Mouse (Mus musculus) MEL (cell line): ENCODE measurements around the gene Lmbrd2. TPM values are rescaled to one million over a fixed set of nuclear protein-coding genes. Genes with fewer than 3 reads are reported as not detected.
A peak's percentile ranks its signal among the peaks of the same experiment; 100 is the strongest.

ENCODE experiments used
- DNase-seq: peaks from one replicate; pipeline ENCODE4 v3.0.0; 2011; ENCODE audit warnings: low read depth, low spot score
- H3K27ac ChIP-seq: 2 replicates; pipeline ENCODE4 v1.5.1; 2012; ENCODE audit warnings: low read depth, mild to moderate bottlenecking, control low read depth, low read length, moderate library complexity; ENCODE audit not compliant: control insufficient read depth
- H3K27me3 ChIP-seq, 2 experiments: fragments of 150-350 bp in 1 of 2; sonication (generic) in 1 of 2; 2 replicates each; pipeline ENCODE4 v1.6.1; 2012; ENCODE audit warnings: low read length in 2 of 2, mild to moderate bottlenecking in 2 of 2, improper control_type of control experiment in 1 of 2, moderate library complexity in 1 of 2; ENCODE audit not compliant: insufficient read depth in 2 of 2, control insufficient read depth in 1 of 2
- H3K36me3 ChIP-seq, 2 experiments: 2 replicates each; pipeline ENCODE4 v1.6.1; 2012 to 2014; ENCODE audit warnings: low read length in 2 of 2, improper control_type of control experiment in 1 of 2, inconsistent platforms in 1 of 2, mild to moderate bottlenecking in 1 of 2; ENCODE audit not compliant: insufficient read depth in 2 of 2, control insufficient read depth in 1 of 2
- H3K4me1 ChIP-seq, 2 experiments: fragments of 150-350 bp in 1 of 2; sonication (generic) in 1 of 2; 2 replicates each; pipeline ENCODE4 v1.6.1; 2012; ENCODE audit warnings: low read length in 2 of 2, improper control_type of control experiment in 1 of 2, mild to moderate bottlenecking in 1 of 2; ENCODE audit not compliant: insufficient read depth in 2 of 2, control insufficient read depth in 1 of 2
- H3K4me3 ChIP-seq, 2 experiments: fragments of 150-350 bp in 1 of 2; sonication (generic) in 1 of 2; 2 replicates each; pipeline ENCODE4 v1.5.1; 2012; ENCODE audit warnings: low read depth in 2 of 2, low read length in 2 of 2, mild to moderate bottlenecking in 2 of 2, moderate library complexity in 2 of 2, control low read depth in 1 of 2, improper control_type of control experiment in 1 of 2; ENCODE audit not compliant: control insufficient read depth in 1 of 2, insufficient read depth in 1 of 2
- H3K79me2 ChIP-seq: 2 replicates; pipeline ENCODE4 v1.6.1; 2012; ENCODE audit warnings: mild to moderate bottlenecking, low read length, moderate library complexity; ENCODE audit not compliant: control insufficient read depth, poor library complexity, insufficient read depth
- H3K9ac ChIP-seq: 2 replicates; pipeline ENCODE4 v1.6.1; 2012; ENCODE audit warnings: low read depth, mild to moderate bottlenecking, control low read depth, low read length, moderate library complexity; ENCODE audit not compliant: control insufficient read depth, poor library complexity, severe bottlenecking
- H3K9me3 ChIP-seq: fragments of 150-350 bp; sonication (generic); replicated peaks from 2 replicates; pipeline ENCODE4 v1.6.1; 2012; ENCODE audit warnings: mild to moderate bottlenecking, low read length, improper control_type of control experiment, moderate library complexity; ENCODE audit not compliant: insufficient read depth
- BHLHE40 ChIP-seq: IDR thresholded peaks from 2 replicates; pipeline ENCODE4 v1.6.1; 2012; ENCODE audit warnings: low read depth, mild to moderate bottlenecking, inconsistent platforms, low read length, improper control_type of control experiment, borderline replicate concordance
- CHD1 ChIP-seq: IDR thresholded peaks from 2 replicates; pipeline ENCODE4 v1.6.1; 2012; ENCODE audit warnings: low read depth, mild to moderate bottlenecking, inconsistent platforms, low read length, improper control_type of control experiment
- CHD2 ChIP-seq: IDR thresholded peaks from 2 replicates; pipeline ENCODE4 v1.6.1; 2011; ENCODE audit warnings: low read length, improper control_type of control experiment
- CTCF ChIP-seq, 3 experiments: IDR thresholded peaks in 2 of 3; conservative IDR thresholded peaks in 1 of 3; 2 replicates each; pipeline ENCODE4 v1.5.1; 2011 to 2012; ENCODE audit warnings: low read length in 3 of 3, low read depth in 2 of 3, mild to moderate bottlenecking in 2 of 3, improper control_type of control experiment in 1 of 3, inconsistent platforms in 1 of 3, mixed read lengths in 1 of 3, moderate library complexity in 1 of 3; ENCODE audit not compliant: control insufficient read depth in 1 of 3, insufficient read depth in 1 of 3, poor library complexity in 1 of 3, severe bottlenecking in 1 of 3
- E2F4 ChIP-seq: IDR thresholded peaks from 2 replicates; pipeline ENCODE4 v1.6.1; 2011; ENCODE audit warnings: low read depth, low read length, improper control_type of control experiment, borderline replicate concordance
- ELF1 ChIP-seq: IDR thresholded peaks from 2 replicates; pipeline ENCODE4 v1.6.1; 2014; ENCODE audit warnings: low read depth, mild to moderate bottlenecking, inconsistent platforms, low read length, improper control_type of control experiment, moderate library complexity
- EP300 ChIP-seq, 2 experiments: IDR thresholded peaks; 2 replicates each; pipeline ENCODE4 v1.6.1; 2011; ENCODE audit warnings: improper control_type of control experiment in 2 of 2, low read length in 2 of 2, low read depth in 1 of 2, mild to moderate bottlenecking in 1 of 2
- GABPA ChIP-seq: IDR thresholded peaks from 2 replicates; pipeline ENCODE4 v1.6.1; 2012; ENCODE audit warnings: low read depth, mild to moderate bottlenecking, inconsistent platforms, low read length, improper control_type of control experiment, moderate library complexity
- GATA1 ChIP-seq: IDR thresholded peaks from 2 replicates; pipeline ENCODE4 v1.6.1; 2011; ENCODE audit warnings: low read depth, low read length, improper control_type of control experiment
- HCFC1 ChIP-seq: IDR thresholded peaks from 2 replicates; pipeline ENCODE4 v1.6.1; 2012; ENCODE audit warnings: low read depth, mild to moderate bottlenecking, inconsistent platforms, low read length, improper control_type of control experiment, moderate library complexity
- JUND ChIP-seq: IDR thresholded peaks from 2 replicates; pipeline ENCODE4 v1.6.1; 2011; ENCODE audit warnings: low read depth, mild to moderate bottlenecking, improper control_type of control experiment, low read length
- KAT2A ChIP-seq: conservative IDR thresholded peaks from 2 replicates; pipeline ENCODE4 v1.6.1; 2012; ENCODE audit warnings: low read depth, low read length, improper control_type of control experiment, inconsistent platforms
- MAFK ChIP-seq: IDR thresholded peaks from 2 replicates; pipeline ENCODE4 v1.6.1; 2011; ENCODE audit warnings: low read depth, mild to moderate bottlenecking, low read length, improper control_type of control experiment, borderline replicate concordance
- MAZ ChIP-seq: IDR thresholded peaks from 2 replicates; pipeline ENCODE4 v1.6.1; 2012; ENCODE audit warnings: low read depth, mild to moderate bottlenecking, inconsistent platforms, low read length, improper control_type of control experiment
- MEF2A ChIP-seq: IDR thresholded peaks from 2 replicates; pipeline ENCODE4 v1.6.1; 2014; ENCODE audit warnings: low read depth, mild to moderate bottlenecking, inconsistent platforms, low read length, improper control_type of control experiment; ENCODE audit not compliant: poor library complexity, insufficient replicate concordance, severe bottlenecking; ENCODE audit errors: extremely low read depth
- MXI1 ChIP-seq: IDR thresholded peaks from 2 replicates; pipeline ENCODE4 v1.6.1; 2011; ENCODE audit warnings: mild to moderate bottlenecking, low read depth, low read length, improper control_type of control experiment
- MYB ChIP-seq: IDR thresholded peaks from 2 replicates; pipeline ENCODE4 v1.6.1; 2011; ENCODE audit warnings: mild to moderate bottlenecking, low read depth, low read length, improper control_type of control experiment
- MYC ChIP-seq: IDR thresholded peaks from 2 replicates; pipeline ENCODE4 v1.6.1; 2011; ENCODE audit warnings: low read depth, mild to moderate bottlenecking, low read length, improper control_type of control experiment, moderate library complexity
- NELFE ChIP-seq: IDR thresholded peaks from 2 replicates; pipeline ENCODE4 v1.6.1; 2011; ENCODE audit warnings: low read depth, low read length, improper control_type of control experiment
- NRF1 ChIP-seq: IDR thresholded peaks from 2 replicates; pipeline ENCODE4 v1.6.1; 2014; ENCODE audit warnings: low read depth, mild to moderate bottlenecking, inconsistent platforms, low read length, improper control_type of control experiment, moderate library complexity; ENCODE audit not compliant: poor library complexity, insufficient read depth, severe bottlenecking
- POLR2A ChIP-seq, 2 experiments: IDR thresholded peaks; 2 replicates each; pipeline ENCODE4 v1.6.1; 2011 to 2012; ENCODE audit warnings: low read length in 2 of 2, mild to moderate bottlenecking in 2 of 2, control low read depth in 1 of 2, improper control_type of control experiment in 1 of 2, low read depth in 1 of 2, moderate library complexity in 1 of 2; ENCODE audit not compliant: control insufficient read depth in 1 of 2, insufficient read depth in 1 of 2, poor library complexity in 1 of 2
- POLR2AphosphoS2 ChIP-seq: IDR thresholded peaks from 2 replicates; pipeline ENCODE4 v1.6.1; 2011; ENCODE audit warnings: low read length, improper control_type of control experiment
- POLR2AphosphoS5 ChIP-seq: IDR thresholded peaks from 2 replicates; pipeline ENCODE4 v1.6.1; 2012; ENCODE audit warnings: low read depth, borderline replicate concordance, mild to moderate bottlenecking, inconsistent platforms, low read length, moderate library complexity, mixed read lengths
- RAD21 ChIP-seq: IDR thresholded peaks from 2 replicates; pipeline ENCODE4 v1.6.1; 2011; ENCODE audit warnings: mild to moderate bottlenecking, low read depth, low read length, improper control_type of control experiment
- SIN3A ChIP-seq: IDR thresholded peaks from 2 replicates; pipeline ENCODE4 v1.6.1; 2012; ENCODE audit warnings: low read length, improper control_type of control experiment, inconsistent platforms
- SMC3 ChIP-seq: IDR thresholded peaks from 2 replicates; pipeline ENCODE4 v1.6.1; 2011; ENCODE audit warnings: low read depth, low read length, improper control_type of control experiment
- TAL1 ChIP-seq: IDR thresholded peaks from 2 replicates; pipeline ENCODE4 v1.6.1; 2012; ENCODE audit warnings: mild to moderate bottlenecking, inconsistent platforms, low read length, moderate library complexity, mixed read lengths
- TBP ChIP-seq: IDR thresholded peaks from 2 replicates; pipeline ENCODE4 v1.8.0; 2011; ENCODE audit warnings: low read depth, low read length, improper control_type of control experiment
- TCF12 ChIP-seq: IDR thresholded peaks from 2 replicates; pipeline ENCODE4 v1.6.1; 2014; ENCODE audit warnings: low read depth, mild to moderate bottlenecking, inconsistent platforms, low read length, improper control_type of control experiment, moderate library complexity
- UBTF ChIP-seq: IDR thresholded peaks from 2 replicates; pipeline ENCODE4 v1.6.1; 2012; ENCODE audit warnings: low read depth, mild to moderate bottlenecking, inconsistent platforms, low read length, improper control_type of control experiment, moderate library complexity, borderline replicate concordance; ENCODE audit not compliant: insufficient read depth
- USF1 ChIP-seq: IDR thresholded peaks from 2 replicates; pipeline ENCODE4 v1.6.1; 2014; ENCODE audit warnings: low read depth, mild to moderate bottlenecking, inconsistent platforms, low read length, improper control_type of control experiment, moderate library complexity
- USF2 ChIP-seq, 2 experiments: IDR thresholded peaks; 2 replicates each; pipeline ENCODE4 v1.6.1; 2011 to 2012; ENCODE audit warnings: improper control_type of control experiment in 2 of 2, low read length in 2 of 2, borderline replicate concordance in 1 of 2, inconsistent platforms in 1 of 2, low read depth in 1 of 2, mild to moderate bottlenecking in 1 of 2; ENCODE audit not compliant: insufficient read depth in 1 of 2
- ZC3H11A ChIP-seq: IDR thresholded peaks from 2 replicates; pipeline ENCODE4 v1.6.1; 2012; ENCODE audit warnings: low read depth, mild to moderate bottlenecking, inconsistent platforms, low read length, improper control_type of control experiment
- ZKSCAN1 ChIP-seq: IDR thresholded peaks from 2 replicates; pipeline ENCODE4 v1.6.1; 2012; ENCODE audit warnings: low read depth, mild to moderate bottlenecking, inconsistent platforms, low read length, improper control_type of control experiment, moderate library complexity
- ZMIZ1 ChIP-seq: IDR thresholded peaks from 2 replicates; pipeline ENCODE4 v1.6.1; 2012; ENCODE audit warnings: low read depth, mild to moderate bottlenecking, inconsistent platforms, low read length, improper control_type of control experiment, moderate library complexity
- ZNF384 ChIP-seq: IDR thresholded peaks from 2 replicates; pipeline ENCODE4 v1.6.1; 2012; ENCODE audit warnings: low read depth, mild to moderate bottlenecking, inconsistent platforms, low read length, improper control_type of control experiment
- polyA plus RNA-seq, 2 experiments: library from polyadenylated mRNA; stranded (reverse) in 1 of 2; unstranded in 1 of 2; fragments of >175 nt in 1 of 2; fragments of >200 nt in 1 of 2; gene quantifications; 2 replicates each; pipeline versions ENCODE4 v1.2.1 to v1.2.4; 2012; ENCODE audit warnings: low replicate concordance in 2 of 2, low read depth in 1 of 2; ENCODE audit not compliant: insufficient read length in 2 of 2, insufficient read depth in 1 of 2, missing spikeins in 1 of 2
- total RNA-seq: library from RNA; depleted of rRNA; stranded (reverse); fragments of 300-350 nt; gene quantifications from 2 replicates; pipeline ENCODE4 v1.2.3, GENCODE M21; 2012; rRNA removed

The Lmbrd2 gene
- total RNA-seq (7.9 and 8.9 TPM in 2 replicates), polyA plus RNA-seq (10 to 100 TPM in 1 of 2 experiments, 1 to 10 TPM in 1; 8.2 to 62.9 TPM)

DNA sequence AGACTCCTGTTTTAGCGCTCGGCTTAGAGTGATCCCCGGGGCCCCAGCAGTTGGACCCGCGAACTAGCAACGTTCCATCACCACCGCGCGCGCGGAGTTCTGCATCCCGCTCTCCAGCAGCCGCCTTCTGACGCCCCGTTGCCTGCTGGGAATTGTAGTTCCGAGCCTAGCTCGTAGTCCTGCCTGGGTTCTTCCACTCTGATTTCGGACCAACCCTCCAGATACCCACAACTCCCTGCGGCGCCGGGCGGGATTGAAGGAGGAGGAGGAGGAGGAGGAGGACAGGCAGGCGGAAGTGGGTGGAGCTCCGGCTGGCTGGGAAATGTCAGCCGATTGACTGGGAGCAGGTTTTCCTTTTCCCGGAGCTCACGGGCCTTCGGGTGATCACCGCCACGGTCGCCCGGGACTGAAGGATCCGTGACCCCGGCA, at the start of gene Lmbrd2:
Lmbrd2 (plus strand) TSS at position 299 of the 429 bp plus-strand sequence.
- H3K27me3 ChIP-seq: no peaks in the 10 kb centered on the region
- peak within 1 kb of the TSS; percentile 65 for H3K27ac ChIP-seq
- H3K4me3 ChIP-seq: peak within 1 kb of the TSS; percentile 70 to 84
- peaks cover 7 to 21% of the 10 kb centered on the region in 2 experiments for H3K4me1 ChIP-seq
- H3K79me2 ChIP-seq: peaks cover 42% of the 10 kb centered on the region
- peak within 1 kb of the TSS; percentile 87 for H3K9ac ChIP-seq
- DNase-seq: peak; percentile 99
- no peaks in the 10 kb centered on the region for H3K9me3 ChIP-seq
- peaks cover 0 to 26% of the 10 kb centered on the region in 2 experiments for H3K36me3 ChIP-seq
- TF ChIP-seq GATA1 (no peak), CTCF (IDR thresholded peaks at IDR 0.05 in 2 of 3, conservative IDR thresholded peaks at IDR 0.05 in 1 of 3; ENCODE audit: control insufficient read depth in 1 of 3, insufficient read depth in 1 of 3, low read depth in 2 of 3, low read length in 3 of 3, poor library complexity in 1 of 3, severe bottlenecking in 1 of 3) (no peak), MAZ (peak; percentile 73; the same call in 1 of the 2 replicates), NRF1 (peak; percentile 47; the same call in 1 of the 2 replicates), TBP (peak; percentile 55; the same call in 1 of the 2 replicates), ZNF384 (no peak), UBTF (no peak), MEF2A (no peak), MXI1 (peak; percentile 76), EP300 (IDR thresholded peaks at IDR 0.05; ENCODE audit: low read depth in 1 of 2, low read length in 2 of 2) (no peak), CHD1 (no peak), ELF1 (peak; percentile 91), SIN3A (peak; percentile 92), MYB (no peak), JUND (no peak), TCF12 (peak; percentile 55), E2F4 (peak; percentile 88; the same call in 1 of the 2 replicates), MYC (peak; percentile 8; the same call in 1 of the 2 replicates), ZKSCAN1 (no peak), HCFC1 (peak; percentile 97), USF1 (0 out of 2 replicates have a peak, but pooled peaks have one; percentile 17), GABPA (no peak), BHLHE40 (no peak), ZC3H11A (no peak), CHD2 (no peak), POLR2AphosphoS5 (no peak), TAL1 (no peak), RAD21 (no peak), NELFE (peak; percentile 85), POLR2A (IDR thresholded peaks at IDR 0.05; ENCODE audit: control insufficient read depth in 1 of 2, insufficient read depth in 1 of 2, low read depth in 1 of 2, low read length in 2 of 2, poor library complexity in 1 of 2) (peak; percentile 65 to 94; a peak in 3 of 4 replicates), USF2 (IDR thresholded peaks at IDR 0.05; ENCODE audit: borderline replicate concordance in 1 of 2, insufficient read depth in 1 of 2, low read depth in 1 of 2, low read length in 2 of 2) (no peak), KAT2A (peak; percentile 84), SMC3 (no peak), POLR2AphosphoS2 (peak; percentile 78), ZMIZ1 (peak; percentile 34; the same call in 1 of the 2 replicates), MAFK (no peak)
